Mouse (Mus musculus) gastrocnemius, postnatal 4 days (tissue): ENCODE results near the gene Ssh2. TPM values are rescaled to one million over a fixed set of nuclear protein-coding genes. Genes with fewer than 3 reads are reported as not detected.

Source experiments
- DNase-seq, 2 experiments: peaks; one replicate each; pipeline ENCODE4 v3.0.0; 2021 to 2022; ENCODE audit warnings: low spot score in 2 of 2, mixed read lengths in 2 of 2
- total RNA-seq, 2 experiments: library from RNA; stranded (reverse); gene quantifications; 2 replicates each; pipeline ENCODE4 v1.2.3; 2021

Ssh2 gene
- total RNA-seq, 2 experiments from 2014 or later: 29.1 to 35.9 TPM

- DNase-seq: no peak
Observed at GRCm38 (mm10) chr11:77455770-77456510, 239.9 kb downstream of the Ssh2 start.

- DNase-seq: peak in 1 of 2 experiments; percentile 4
Observed at GRCm38 (mm10) chr11:77456866-77457265, 240.8 kb downstream of the Ssh2 start.

GRCm38 (mm10) chr11:77461856-77462255 is 245.8 kb downstream of the Ssh2 start:
- DNase-seq: no peak

GRCm38 (mm10) chr11:77462283-77463100 is 246.4 kb downstream of the Ssh2 start, which contains the start of gene Coro6:
TSS of gene Coro6 (plus strand) at chr11:77462411.
- peak; percentile 75 to 83 for DNase-seq

- no peak for DNase-seq
Observed at GRCm38 (mm10) chr11:77463101-77463445, 247.0 kb downstream of the Ssh2 start.

GRCm38 (mm10) chr11:77463786-77464185 is 247.7 kb downstream of the Ssh2 start:
- DNase-seq: no peak

- DNase-seq: no peak
Observed at GRCm38 (mm10) chr11:77464684-77465083, 248.6 kb downstream of the Ssh2 start.

- DNase-seq: no peak
Observed at GRCm38 (mm10) chr11:77465111-77465510, 249.0 kb downstream of the Ssh2 start.

- no peak for DNase-seq
Observed at GRCm38 (mm10) chr11:77466544-77466943, 250.5 kb downstream of the Ssh2 start.

- peak in 1 of 2 experiments; percentile 69 for DNase-seq
Observed at GRCm38 (mm10) chr11:77467157-77467556, 251.1 kb downstream of the Ssh2 start.

GRCm38 (mm10) chr11:77467784-77468183 is 251.7 kb downstream of the Ssh2 start:
- peak; percentile 73 to 75 for DNase-seq

- no peak for DNase-seq
Observed at GRCm38 (mm10) chr11:77468397-77468796, 252.3 kb downstream of the Ssh2 start.

- DNase-seq: no peak
Observed at GRCm38 (mm10) chr11:77471407-77471806, 255.3 kb downstream of the Ssh2 start.

- no peak for DNase-seq
Observed at GRCm38 (mm10) chr11:77472775-77473174, 256.7 kb downstream of the Ssh2 start.

GRCm38 (mm10) chr11:77476216-77476615 is 260.1 kb downstream of the Ssh2 start:
- no peak for DNase-seq

- no peak for DNase-seq
Observed at GRCm38 (mm10) chr11:77476895-77477294, 260.8 kb downstream of the Ssh2 start.

- peak in 1 of 2 experiments; percentile 8 for DNase-seq
Observed at GRCm38 (mm10) chr11:77483043-77483442, 267.0 kb downstream of the Ssh2 start.

GRCm38 (mm10) chr11:77483510-77484255 is 267.6 kb downstream of the Ssh2 start:
- DNase-seq: no peak

GRCm38 (mm10) chr11:77485229-77485628 is 269.1 kb downstream of the Ssh2 start:
- no peak for DNase-seq

GRCm38 (mm10) chr11:77486798-77487197 is 270.7 kb downstream of the Ssh2 start:
- no peak for DNase-seq

- no peak for DNase-seq
Observed at GRCm38 (mm10) chr11:77488771-77489581, 272.9 kb downstream of the Ssh2 start.
